Mouse (Mus musculus) kidney, embryonic 16.5 days (tissue): ENCODE data around the gene Gabpb2. TPM values are rescaled to one million over a fixed set of nuclear protein-coding genes. Genes with fewer than 3 reads are reported as not detected.
"Not testable (repeated sequence)": the region's sequence is repeated elsewhere in the genome, so short reads cannot be mapped to it uniquely, and the experiment has no call there.

ENCODE experiments used
- ATAC-seq: fragments of 200-750 bp; cut with Nextera tagmentation; 2 replicates; pipeline ENCODE4 v1.8.0; 2017; ENCODE audit warnings: moderate TSS enrichment; ENCODE audit not compliant: low FRiP score, low TSS enrichment
- H3K27ac ChIP-seq: fragments of 300-500 bp; sonication (generic); 2 replicates; pipeline ENCODE4 v1.5.1; 2014; ENCODE audit warnings: low read length
- H3K27me3 ChIP-seq: fragments of 300-500 bp; sonication (generic); 2 replicates; pipeline ENCODE4 v1.6.1; 2014; ENCODE audit warnings: low read length, control low read depth, mixed read lengths; ENCODE audit not compliant: insufficient read depth
- H3K36me3 ChIP-seq: fragments of 300-500 bp; sonication (generic); 2 replicates; pipeline ENCODE4 v1.6.1; 2014; ENCODE audit warnings: low read length, control low read depth, mixed read lengths; ENCODE audit not compliant: insufficient read depth
- H3K4me1 ChIP-seq: fragments of 300-500 bp; sonication (generic); 2 replicates; pipeline ENCODE4 v1.6.1; 2014; ENCODE audit warnings: low read length, control low read depth, mixed read lengths; ENCODE audit not compliant: insufficient read depth
- H3K4me2 ChIP-seq: fragments of 300-500 bp; sonication (generic); replicated peaks from 2 replicates; pipeline ENCODE4 v1.6.1; 2014; ENCODE audit warnings: low read depth, low read length
- H3K4me3 ChIP-seq: fragments of 300-500 bp; sonication (generic); 2 replicates; pipeline ENCODE4 v1.5.1; 2014; ENCODE audit warnings: mild to moderate bottlenecking, low read length
- H3K9ac ChIP-seq: fragments of 300-500 bp; sonication (generic); replicated peaks from 2 replicates; pipeline ENCODE4 v1.6.1; 2014; ENCODE audit warnings: low read length
- H3K9me3 ChIP-seq: fragments of 300-500 bp; sonication (generic); 2 replicates; pipeline ENCODE4 v1.6.1; 2016; ENCODE audit warnings: low read length, control low read depth
- WGBS: fragments of 180-500 bp; shearing (Covaris S2); extraction: QIAGEN DNeasy Blood & Tissue Kit; methylation state at CpG from one replicate; pipeline ENCODE4 v1.1.7; 2014; 5-methylcytosine and 5-hydroxymethylcytosine counted together
- polyA plus RNA-seq: library from polyadenylated mRNA; unstranded; fragments of >200 nt; fragmentation: Nextera tagmentation; extraction: Ambion mirVana; gene quantifications from 2 replicates; pipeline ENCODE4 v1.2.1, GENCODE M21; 2015

The Gabpb2 gene
- polyA plus RNA-seq, 1 experiment from 2014 or later = 8.8 TPM

DNA sequence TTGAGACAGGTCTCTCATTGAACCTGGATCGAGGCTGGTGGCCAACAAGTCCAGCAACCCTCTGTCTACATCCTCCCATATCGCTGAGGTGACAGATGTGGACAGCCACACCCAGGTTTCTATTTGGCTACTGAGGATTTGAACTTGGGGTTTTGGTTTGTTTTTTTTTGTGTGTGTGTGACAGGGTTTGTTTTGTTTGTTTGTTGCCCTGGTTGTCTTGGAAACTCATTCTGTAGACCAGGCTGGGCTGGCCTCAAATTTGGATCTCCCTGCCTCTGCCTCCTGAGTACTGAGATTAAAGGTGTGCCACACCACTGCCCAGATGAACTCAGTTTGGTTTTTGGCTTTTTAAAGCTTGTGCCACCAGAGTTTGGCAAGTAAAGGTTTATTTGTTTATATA, 5.3 kb upstream of the Gabpb2 start:
- no peaks in the 10 kb centered on the region for H3K27me3 ChIP-seq
- 85% methylated on average over 2 of the region's 2 CpGs for WGBS
- no peak for ATAC-seq
- H3K27ac ChIP-seq = no peak overlapping the region
- H3K4me1 ChIP-seq = peaks cover 21% of the 10 kb centered on the region
- no peak overlapping the region for H3K4me2 ChIP-seq
- H3K36me3 ChIP-seq = peaks cover 51% of the 10 kb centered on the region
- no peak overlapping the region for H3K9ac ChIP-seq
- no peak overlapping the region for H3K4me3 ChIP-seq
- H3K9me3 ChIP-seq = no peaks in the 10 kb centered on the region

DNA sequence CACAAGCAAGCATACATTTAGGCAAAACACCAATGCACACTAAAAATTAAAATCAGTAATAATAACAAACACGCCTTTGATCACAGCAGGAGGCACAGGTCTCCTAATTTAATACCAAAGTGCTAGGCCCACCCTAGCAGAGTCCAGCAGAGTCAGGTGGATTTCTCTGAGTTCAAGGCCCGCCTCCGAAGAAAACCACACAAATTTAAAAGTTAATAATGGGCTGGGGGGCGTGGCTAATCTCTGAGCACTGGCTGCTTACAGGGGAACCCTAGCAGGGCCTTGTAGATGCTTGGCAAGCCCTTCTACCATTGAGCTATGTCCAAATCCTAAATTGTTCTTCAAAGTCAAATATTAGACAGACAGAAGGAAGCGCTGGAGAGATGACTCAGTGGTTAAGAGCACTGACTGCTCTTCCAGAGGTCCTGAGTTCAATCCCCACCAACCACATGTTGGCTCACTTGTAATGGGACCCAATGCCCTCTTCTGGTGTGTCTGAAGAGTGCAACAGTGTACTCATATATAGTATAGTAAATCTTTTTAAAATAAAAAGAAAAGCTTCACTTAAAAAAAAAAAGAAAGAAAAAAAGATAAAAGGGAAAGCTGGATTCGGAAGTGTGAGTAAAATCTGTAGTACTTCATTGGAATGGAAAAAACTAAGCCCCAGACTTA, 886 bp upstream of the Gabpb2 start:
- ATAC-seq = no peak
- H3K36me3 ChIP-seq = peaks cover 43% of the 10 kb centered on the region
- H3K4me3 ChIP-seq = peak overlapping the region; percentile 87
- no peaks in the 10 kb centered on the region for H3K27me3 ChIP-seq
- H3K4me2 ChIP-seq = peak overlapping the region; percentile 77
- H3K9ac ChIP-seq = peak overlapping the region; percentile 99
- H3K27ac ChIP-seq = peak overlapping the region; percentile 100
- H3K9me3 ChIP-seq = no peaks in the 10 kb centered on the region
- peaks cover 14% of the 10 kb centered on the region for H3K4me1 ChIP-seq
- 82% methylated on average over 6 of the region's 6 CpGs for WGBS

DNA sequence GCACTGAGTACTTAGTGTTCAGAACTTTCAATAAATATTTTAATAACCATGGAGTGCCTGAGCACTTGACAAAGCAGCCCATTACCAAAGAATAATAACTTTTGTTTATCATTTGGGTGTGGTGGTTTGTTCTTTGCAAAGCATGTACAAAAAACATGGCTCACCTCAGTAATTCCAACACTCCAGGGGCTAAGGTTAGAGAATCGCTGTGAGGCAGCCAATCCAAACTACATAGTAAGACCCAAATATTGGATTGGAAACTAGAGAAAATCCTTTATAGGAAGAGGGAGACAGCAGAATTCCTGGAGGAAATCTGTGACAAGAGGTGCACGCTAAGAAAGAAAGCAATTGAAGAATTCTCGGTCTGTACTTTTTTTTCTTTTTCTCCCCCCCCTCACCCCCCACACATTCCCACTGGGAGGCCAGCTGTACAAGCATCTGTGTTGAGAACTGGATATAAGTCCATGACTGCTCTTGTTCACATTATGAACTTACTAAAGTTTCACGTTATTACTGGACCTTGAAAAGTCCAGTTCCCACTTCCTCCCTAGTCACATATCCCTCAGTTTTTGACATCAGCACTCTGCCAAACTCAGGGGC, 961 bp downstream of the Gabpb2 start:
- H3K36me3 ChIP-seq = peaks cover 31% of the 10 kb centered on the region
- peak; percentile 62 for ATAC-seq
- H3K4me3 ChIP-seq = peak overlapping the region; percentile 87
- 16% methylated on average over 4 of the region's 4 CpGs for WGBS
- peak overlapping the region; percentile 77 for H3K4me2 ChIP-seq
- no peaks in the 10 kb centered on the region for H3K27me3 ChIP-seq
- H3K4me1 ChIP-seq = peaks cover 14% of the 10 kb centered on the region
- peak overlapping the region; percentile 100 for H3K27ac ChIP-seq
- H3K9ac ChIP-seq = peak overlapping the region; percentile 99
- no peaks in the 10 kb centered on the region for H3K9me3 ChIP-seq

DNA sequence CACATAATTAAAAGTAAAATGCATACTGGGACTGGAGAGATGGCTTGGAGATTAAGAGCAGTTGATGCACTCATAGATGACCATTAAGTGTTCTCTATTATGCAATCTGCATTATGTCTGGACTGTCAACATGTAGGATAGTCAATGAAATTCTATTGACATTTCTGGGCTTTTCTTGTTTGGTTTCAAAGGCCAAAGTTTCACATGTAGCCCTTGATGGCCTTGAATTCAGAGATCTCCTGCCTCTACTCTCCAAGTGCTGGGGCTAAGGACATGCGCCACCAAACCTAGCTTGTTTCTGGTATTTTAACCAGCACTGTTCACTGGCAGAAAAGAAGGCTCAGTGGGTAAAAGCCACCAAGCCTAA, 4.1 kb downstream of the Gabpb2 start:
- Histone ChIP-seq H3K27me3 (no peaks in the 10 kb centered on the region), H3K27ac (no peak overlapping the region), H3K4me3 (no peak overlapping the region), H3K9me3 (no peaks in the 10 kb centered on the region), H3K4me1 (peaks cover 13% of the 10 kb centered on the region), H3K36me3 (peaks cover 11% of the 10 kb centered on the region), H3K9ac (no peak overlapping the region), H3K4me2 (no peak overlapping the region)
- 96% methylated on average over 1 of the region's 1 CpGs for WGBS
- ATAC-seq = no peak

DNA sequence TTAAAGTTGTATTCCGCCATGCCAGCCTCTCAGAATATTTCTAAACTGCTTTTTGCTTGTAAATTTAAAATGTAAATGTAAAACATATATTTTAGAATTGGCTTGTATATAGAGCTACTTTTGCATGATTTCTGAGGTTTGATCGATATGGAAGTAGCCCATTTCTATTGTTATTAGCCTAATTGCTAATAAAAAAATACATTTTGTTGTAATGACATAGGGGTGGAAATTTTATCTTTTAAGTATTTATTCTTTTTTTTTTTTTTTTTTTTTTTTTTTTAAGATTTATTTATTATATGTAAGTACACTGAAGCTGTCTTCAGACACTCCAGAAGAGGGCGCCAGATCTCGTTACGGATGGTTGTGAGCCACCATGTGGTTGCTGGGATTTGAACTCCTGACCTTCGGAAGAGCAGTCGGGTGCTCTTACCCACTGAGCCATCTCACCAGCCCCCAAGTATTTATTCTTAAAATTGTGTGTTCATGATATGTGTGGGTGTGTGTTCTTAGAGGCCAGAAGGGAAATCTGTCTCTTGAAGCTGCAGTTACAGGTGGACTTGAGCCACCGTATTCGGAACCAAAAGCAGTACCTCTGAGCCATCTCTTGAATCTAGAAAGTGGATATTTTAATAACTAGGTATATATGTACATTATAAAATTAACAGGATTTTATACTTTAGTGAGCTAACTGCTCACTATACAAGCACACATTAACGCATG, 4.7 kb downstream of the Gabpb2 start:
- WGBS = 93% methylated on average over 7 of the region's 10 CpGs
- not testable (repeated sequence) for H3K4me1 ChIP-seq, H3K4me2 ChIP-seq, H3K4me3 ChIP-seq, H3K27ac ChIP-seq, H3K27me3 ChIP-seq, H3K9me3 ChIP-seq, ATAC-seq, H3K9ac ChIP-seq
- H3K36me3 ChIP-seq = peaks cover 11% of the 10 kb centered on the region

DNA sequence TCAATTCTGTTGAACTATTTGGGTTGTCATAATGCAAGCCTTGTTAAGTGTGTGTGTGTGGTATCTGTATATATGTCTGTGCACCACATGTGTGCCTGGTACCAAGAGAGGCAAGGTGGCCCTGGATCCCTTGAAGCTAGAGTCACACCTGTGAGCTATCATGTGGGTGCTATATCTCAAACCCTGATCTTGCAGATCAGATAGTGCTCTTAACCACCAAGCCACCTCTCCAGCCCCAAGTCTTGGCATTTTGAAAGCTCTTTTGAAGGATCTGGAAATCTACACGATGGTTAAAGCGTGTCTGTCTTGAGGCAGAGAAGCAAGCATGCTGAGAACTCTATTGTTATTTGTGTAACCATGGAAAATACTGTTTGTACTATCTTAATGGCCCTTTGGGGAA, 7.1 kb downstream of the Gabpb2 start:
- H3K27ac ChIP-seq = no peak overlapping the region
- H3K4me3 ChIP-seq = no peak overlapping the region
- no peaks in the 10 kb centered on the region for H3K27me3 ChIP-seq
- WGBS = 97% methylated on average over 2 of the region's 2 CpGs
- H3K4me1 ChIP-seq = no peaks in the 10 kb centered on the region
- ATAC-seq = no peak
- no peak overlapping the region for H3K4me2 ChIP-seq
- no peak overlapping the region for H3K9ac ChIP-seq
- H3K9me3 ChIP-seq = no peaks in the 10 kb centered on the region
- H3K36me3 ChIP-seq = peaks cover 20% of the 10 kb centered on the region

DNA sequence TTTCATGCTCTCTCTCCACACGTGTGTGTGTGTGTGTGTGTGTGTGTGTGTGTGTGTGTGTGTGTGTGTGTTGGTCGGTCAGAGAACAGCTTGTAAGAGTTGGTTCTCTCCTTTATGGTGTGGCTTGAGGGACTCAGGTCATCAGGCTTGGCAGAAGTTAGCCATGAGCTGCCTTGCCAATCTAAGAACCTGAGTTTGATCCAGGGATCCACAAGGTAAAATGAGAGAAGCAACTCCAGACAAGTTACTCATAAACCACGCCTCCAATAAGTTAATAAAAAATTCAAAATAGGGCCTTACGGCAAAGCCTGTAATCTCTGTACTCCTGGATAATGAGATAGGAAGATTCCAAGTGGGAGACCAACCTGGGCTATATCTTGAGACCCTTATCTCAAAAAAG, 9.4 kb downstream of the Gabpb2 start:
- H3K9ac ChIP-seq = no peak overlapping the region
- peaks cover 26% of the 10 kb centered on the region for H3K36me3 ChIP-seq
- no peak overlapping the region for H3K4me3 ChIP-seq
- no peaks in the 10 kb centered on the region for H3K4me1 ChIP-seq
- H3K27ac ChIP-seq = no peak overlapping the region
- 93% methylated on average over 4 of the region's 4 CpGs for WGBS
- H3K4me2 ChIP-seq = no peak overlapping the region
- no peaks in the 10 kb centered on the region for H3K9me3 ChIP-seq
- ATAC-seq = no peak
- no peaks in the 10 kb centered on the region for H3K27me3 ChIP-seq

DNA sequence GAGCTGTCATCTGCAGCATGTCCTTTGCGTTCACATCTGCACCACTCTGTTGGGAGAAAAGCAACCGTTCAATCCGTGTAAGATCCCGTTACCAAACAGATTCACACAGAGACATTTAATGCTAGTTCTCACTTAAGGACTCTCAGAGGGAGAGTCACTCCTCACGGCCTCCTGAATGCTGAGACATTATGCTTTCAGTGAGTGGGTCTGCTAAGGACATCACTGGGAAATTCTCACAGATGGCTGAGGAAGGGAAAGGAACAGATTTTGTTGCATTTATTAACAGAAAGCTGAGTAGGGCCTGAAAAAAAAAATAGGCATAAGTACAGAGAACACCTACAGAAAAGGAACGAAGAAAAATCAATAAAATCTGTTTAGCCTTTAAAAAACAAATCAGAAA, 13.8 kb downstream of the Gabpb2 start:
- H3K9me3 ChIP-seq = no peaks in the 10 kb centered on the region
- WGBS = 88% methylated on average over 6 of the region's 6 CpGs
- no peak overlapping the region for H3K27ac ChIP-seq
- H3K4me1 ChIP-seq = no peaks in the 10 kb centered on the region
- no peak overlapping the region for H3K4me2 ChIP-seq
- ATAC-seq = no peak
- peaks cover 50% of the 10 kb centered on the region for H3K36me3 ChIP-seq
- H3K9ac ChIP-seq = no peak overlapping the region
- no peaks in the 10 kb centered on the region for H3K27me3 ChIP-seq
- H3K4me3 ChIP-seq = no peak overlapping the region

DNA sequence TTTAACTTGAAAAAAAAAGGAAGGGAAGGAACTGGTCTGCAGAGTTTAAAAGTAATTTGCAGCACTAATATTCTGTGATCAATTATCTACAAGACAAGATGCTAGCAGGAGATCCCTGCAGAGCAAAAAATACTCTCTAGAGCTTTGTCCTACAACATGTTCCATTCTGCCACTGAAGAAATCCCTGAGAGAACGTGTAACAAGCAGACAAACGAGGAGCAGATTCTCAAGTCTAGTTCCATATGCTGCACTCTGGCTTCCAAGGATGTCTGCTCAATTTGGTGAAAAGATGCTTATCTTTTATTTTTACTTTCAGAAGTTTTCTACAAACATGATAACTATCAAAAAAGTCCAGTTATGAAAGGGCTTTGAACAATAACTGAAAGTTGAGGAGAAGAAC, 17.2 kb downstream of the Gabpb2 start:
- no peak overlapping the region for H3K9ac ChIP-seq
- ATAC-seq = no peak
- 71% methylated on average over 2 of the region's 2 CpGs for WGBS

DNA sequence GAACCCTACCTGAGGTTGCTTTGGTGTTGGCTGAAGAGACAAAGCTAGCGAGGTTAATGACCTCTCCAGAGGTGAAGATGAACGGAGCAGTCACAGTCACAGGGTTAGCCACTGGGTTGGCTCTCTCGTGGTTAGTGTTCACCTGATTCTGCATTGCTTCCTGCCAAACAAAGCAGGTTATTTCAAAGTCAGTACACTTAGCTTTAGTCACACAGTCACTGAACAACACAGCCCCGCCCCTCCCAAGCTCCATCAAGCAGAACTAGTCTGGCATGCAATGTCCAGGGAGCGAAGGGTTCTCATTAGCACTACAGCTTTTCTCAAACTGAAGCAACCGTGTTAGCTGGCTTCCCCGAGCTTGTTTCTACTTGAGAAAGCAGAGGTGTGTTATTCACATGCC, 17.6 kb downstream of the Gabpb2 start:
- no peaks in the 10 kb centered on the region for H3K9me3 ChIP-seq
- no peak overlapping the region for H3K9ac ChIP-seq
- no peak overlapping the region for H3K4me2 ChIP-seq
- H3K36me3 ChIP-seq = peaks cover 64% of the 10 kb centered on the region
- peak; percentile 93 for ATAC-seq
- no peak overlapping the region for H3K4me3 ChIP-seq
- 53% methylated on average over 7 of the region's 7 CpGs for WGBS
- no peaks in the 10 kb centered on the region for H3K4me1 ChIP-seq
- H3K27ac ChIP-seq = peak overlapping the region; percentile 83
- no peaks in the 10 kb centered on the region for H3K27me3 ChIP-seq

More for the DNA sequence above, 17.2 kb downstream of the Gabpb2 start:
- H3K4me3 ChIP-seq = no peak overlapping the region
- H3K4me2 ChIP-seq = no peak overlapping the region
- H3K9me3 ChIP-seq = no peaks in the 10 kb centered on the region
- H3K4me1 ChIP-seq = no peaks in the 10 kb centered on the region
- no peaks in the 10 kb centered on the region for H3K27me3 ChIP-seq
- H3K27ac ChIP-seq = peak overlapping the region; percentile 83
- peaks cover 64% of the 10 kb centered on the region for H3K36me3 ChIP-seq
